Mouse (Mus musculus) lung, postnatal 0 days (tissue): ENCODE measurements around the gene Itga9. TPM values are rescaled to one million over a fixed set of nuclear protein-coding genes. Genes with fewer than 3 reads are reported as not detected.
A peak's percentile ranks its signal among the peaks of the same experiment; 100 is the strongest.

Source experiments
- ATAC-seq: fragments of 200-750 bp; cut with Nextera tagmentation; 2 replicates; pipeline ENCODE4 v1.8.0; 2017; ENCODE audit warnings: moderate library complexity
- DNase-seq: peaks from one replicate; pipeline ENCODE4 v3.0.0-alpha.2; 2016; ENCODE audit warnings: low spot score
- H3K27ac ChIP-seq: fragments of 300-500 bp; sonication (generic); 2 replicates; pipeline ENCODE4 v1.5.1; 2014; ENCODE audit warnings: antibody characterized with exemption, mild to moderate bottlenecking, low read length, mixed read lengths
- H3K27me3 ChIP-seq: fragments of 300-500 bp; sonication (generic); replicated peaks from 2 replicates; pipeline ENCODE4 v1.6.1; 2014; ENCODE audit warnings: low read length, mixed read lengths; ENCODE audit not compliant: insufficient read depth
- H3K36me3 ChIP-seq: fragments of 300-500 bp; sonication (generic); 2 replicates; pipeline ENCODE4 v1.6.1; 2014; ENCODE audit warnings: low read length, mixed read lengths; ENCODE audit not compliant: insufficient read depth
- H3K4me1 ChIP-seq: fragments of 300-500 bp; sonication (generic); 2 replicates; pipeline ENCODE4 v1.6.1; 2014; ENCODE audit warnings: antibody characterized with exemption, low read depth, low read length, mixed read lengths; ENCODE audit not compliant: insufficient read depth
- H3K4me2 ChIP-seq: fragments of 300-500 bp; sonication (generic); replicated peaks from 2 replicates; pipeline ENCODE4 v1.6.1; 2014; ENCODE audit warnings: low read depth, mild to moderate bottlenecking, low read length, moderate library complexity, mixed read lengths
- H3K4me3 ChIP-seq: fragments of 300-500 bp; sonication (generic); 2 replicates; pipeline ENCODE4 v1.5.1; 2014; ENCODE audit warnings: low read depth, low read length
- H3K9ac ChIP-seq: fragments of 300-500 bp; sonication (generic); replicated peaks from 2 replicates; pipeline ENCODE4 v1.6.1; 2014; ENCODE audit warnings: low read depth, mild to moderate bottlenecking
- H3K9me3 ChIP-seq: fragments of 300-500 bp; sonication (generic); 2 replicates; pipeline ENCODE4 v1.6.1; 2016; ENCODE audit warnings: low read length, mixed read lengths
- CTCF ChIP-seq: IDR thresholded peaks from 2 replicates; pipeline ENCODE4 v1.5.1; 2016; ENCODE audit warnings: antibody characterized with exemption, mild to moderate bottlenecking
- EP300 ChIP-seq: IDR thresholded peaks from 2 replicates; pipeline ENCODE4 v1.6.1; 2016; ENCODE audit warnings: antibody characterized with exemption, mild to moderate bottlenecking, control low read depth
- WGBS: fragments of 180-500 bp; shearing (Covaris S2); extraction: QIAGEN DNeasy Blood & Tissue Kit; methylation state at CpG from one replicate; pipeline ENCODE4 v1.1.7; 2014; 5-methylcytosine and 5-hydroxymethylcytosine counted together
- polyA plus RNA-seq: library from polyadenylated mRNA; unstranded; fragments of >200 nt; fragmentation: Nextera tagmentation; extraction: Ambion mirVana; gene quantifications from 2 replicates; pipeline ENCODE4 v1.2.1, GENCODE M21; 2015

Gene Itga9
- polyA plus RNA-seq, 1 experiment from 2014 or later, result 24.2 TPM

GRCm38 (mm10) chr9:118876902-118877301 lies 270.4 kb downstream of the Itga9 start:
- no peaks in the 10 kb centered on the region for H3K9me3 ChIP-seq
- TF ChIP-seq CTCF (no peak), EP300 (no peak)
- H3K4me1 ChIP-seq, result peaks cover 5% of the 10 kb centered on the region; the same call in 1 of the 2 replicates
- no peaks in the 10 kb centered on the region for H3K27me3 ChIP-seq
- peak overlapping the region; percentile 45; the same call in 1 of the 2 replicates for H3K27ac ChIP-seq
- 0 out of 2 replicates have a peak, but pooled peaks cover 6% of the 10 kb centered on the region for H3K36me3 ChIP-seq
- 58% methylated on average over 10 of the region's 10 CpGs for WGBS
- DNase-seq (no peak), ATAC-seq (0 out of 2 replicates have a peak, but pooled peaks have one; percentile 18)
- no peak overlapping the region for H3K4me2 ChIP-seq
- no peak overlapping the region for H3K4me3 ChIP-seq
- no peak overlapping the region for H3K9ac ChIP-seq

DNA sequence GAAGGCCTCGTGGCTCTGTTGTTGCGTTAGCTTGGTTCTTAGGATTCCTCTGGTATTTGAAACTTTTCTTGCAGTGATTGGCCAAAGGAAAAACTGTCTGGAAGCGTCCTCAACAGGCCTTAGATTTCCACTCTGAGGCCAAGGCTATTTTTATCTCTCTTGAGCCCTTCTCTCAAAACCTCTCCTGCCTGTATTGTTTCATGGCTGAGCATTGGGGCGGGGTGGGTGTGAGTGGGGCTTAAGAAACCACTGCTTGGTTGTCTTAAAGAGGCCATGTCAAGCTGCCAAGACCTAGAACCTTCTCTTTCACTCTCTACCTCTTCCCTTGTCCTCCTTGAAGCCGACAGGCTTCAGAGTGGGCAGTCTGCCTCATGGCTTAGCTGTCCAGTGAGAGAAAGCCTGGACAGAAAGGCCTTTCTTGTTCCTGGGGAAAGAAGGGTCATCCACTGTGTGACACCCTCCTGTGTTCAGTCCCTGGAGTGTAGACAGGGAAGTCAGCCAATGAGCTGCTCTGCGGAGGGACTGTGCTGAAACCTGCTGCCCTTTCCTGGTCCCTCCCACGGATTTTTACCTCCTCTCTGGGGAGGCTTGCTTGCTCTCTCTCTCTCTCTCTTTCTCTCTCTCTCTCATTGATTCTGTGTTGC lies 271.0 kb downstream of the Itga9 start:
- 0 out of 2 replicates have a peak, but pooled peaks cover 2% of the 10 kb centered on the region for H3K36me3 ChIP-seq
- H3K9me3 ChIP-seq, result no peaks in the 10 kb centered on the region
- 38% methylated on average over 7 of the region's 7 CpGs for WGBS
- DNase-seq (peak; percentile 83), ATAC-seq (peak; percentile 79)
- H3K4me2 ChIP-seq, result no peak overlapping the region
- no peak overlapping the region for H3K4me3 ChIP-seq
- no peak overlapping the region for H3K9ac ChIP-seq
- peak overlapping the region; percentile 45 for H3K27ac ChIP-seq
- no peak for TF ChIP-seq CTCF
- peak; percentile 31; the same call in 1 of the 2 replicates for TF ChIP-seq EP300
- H3K27me3 ChIP-seq, result no peaks in the 10 kb centered on the region
- H3K4me1 ChIP-seq, result peaks cover 5% of the 10 kb centered on the region; the same call in 1 of the 2 replicates

GRCm38 (mm10) chr9:118878596-118878995 lies 272.1 kb downstream of the Itga9 start:
- no peak for DNase-seq
- TF ChIP-seq CTCF (no peak), EP300 (no peak)

DNA sequence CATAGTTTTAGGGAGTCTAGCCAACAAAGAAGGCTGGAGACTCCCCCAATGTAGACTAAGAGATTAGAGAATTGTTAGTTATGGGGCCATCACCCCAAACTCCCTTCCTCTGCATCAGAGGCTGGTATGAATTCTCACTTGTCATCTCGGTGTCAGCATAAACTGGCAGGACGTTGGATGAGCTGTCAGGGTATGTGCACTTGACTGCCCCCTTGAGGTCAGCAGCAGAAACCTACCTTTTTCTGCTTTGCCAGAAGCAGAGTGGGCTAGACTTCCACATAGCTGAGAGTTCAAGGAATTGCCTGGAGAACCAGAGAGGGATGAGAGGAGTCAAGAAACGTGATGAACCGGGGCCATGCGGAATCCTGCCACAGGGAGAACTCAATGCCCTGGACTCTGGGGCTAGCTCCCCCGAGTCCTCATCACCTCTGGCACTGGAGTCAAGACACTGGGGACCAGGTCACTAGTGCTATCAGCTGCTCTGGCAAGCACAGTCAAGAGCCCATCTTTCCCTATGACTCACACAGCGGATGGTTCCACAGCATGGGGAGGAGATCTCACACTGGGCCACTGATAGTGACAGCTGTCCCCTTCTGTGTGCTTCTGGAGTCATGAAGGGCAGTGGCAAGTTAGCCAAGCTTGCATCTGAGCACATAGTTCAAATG lies 274.9 kb downstream of the Itga9 start:
- no peaks in the 10 kb centered on the region for H3K9me3 ChIP-seq

More at GRCm38 (mm10) chr9:118878596-118878995, 272.1 kb downstream of the Itga9 start:
- no peak for ATAC-seq
- peaks cover 5% of the 10 kb centered on the region; the same call in 1 of the 2 replicates for H3K4me1 ChIP-seq
- no peaks in the 10 kb centered on the region for H3K27me3 ChIP-seq
- H3K4me3 ChIP-seq, result no peak overlapping the region
- no peaks in the 10 kb centered on the region for H3K36me3 ChIP-seq
- 89% methylated on average over 11 of the region's 11 CpGs for WGBS
- no peak overlapping the region for H3K27ac ChIP-seq
- H3K4me2 ChIP-seq, result no peak overlapping the region
- H3K9ac ChIP-seq, result no peak overlapping the region
- H3K9me3 ChIP-seq, result no peaks in the 10 kb centered on the region

DNA sequence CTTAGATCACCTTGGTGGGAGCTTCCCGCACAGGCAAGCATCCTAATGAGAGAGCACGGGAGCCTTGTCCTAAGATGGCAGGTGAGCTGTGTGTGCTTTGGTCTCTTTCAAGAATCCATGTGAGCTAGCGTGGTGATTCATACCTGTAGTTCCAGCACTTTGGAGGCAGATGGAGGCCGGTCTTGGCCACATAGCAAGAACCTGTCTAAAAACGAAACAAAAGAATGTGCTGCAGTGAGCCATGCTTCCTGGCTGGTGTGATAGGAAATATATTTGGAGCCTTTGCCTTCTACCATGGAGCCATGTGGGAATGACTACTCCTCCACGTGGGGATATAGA lies 275.4 kb downstream of the Itga9 start:
- H3K27me3 ChIP-seq, result no peaks in the 10 kb centered on the region
- H3K9ac ChIP-seq, result no peak overlapping the region
- no peak for TF ChIP-seq EP300
- no peak for TF ChIP-seq CTCF
- H3K4me2 ChIP-seq, result no peak overlapping the region
- no peak overlapping the region for H3K27ac ChIP-seq
- peaks cover 5% of the 10 kb centered on the region; the same call in 1 of the 2 replicates for H3K4me1 ChIP-seq
- 83% methylated on average over 6 of the region's 6 CpGs for WGBS
- H3K36me3 ChIP-seq, result no peaks in the 10 kb centered on the region
- no peak for DNase-seq
- no peak for ATAC-seq
- H3K9me3 ChIP-seq, result no peaks in the 10 kb centered on the region
- no peak overlapping the region for H3K4me3 ChIP-seq

More for the DNA sequence above, 274.9 kb downstream of the Itga9 start:
- ATAC-seq (no peak), DNase-seq (peak; percentile 43)
- no peak overlapping the region for H3K4me2 ChIP-seq
- no peaks in the 10 kb centered on the region for H3K36me3 ChIP-seq
- no peak overlapping the region for H3K4me3 ChIP-seq
- H3K27ac ChIP-seq, result no peak overlapping the region
- H3K27me3 ChIP-seq, result no peaks in the 10 kb centered on the region
- no peak overlapping the region for H3K9ac ChIP-seq
- peaks cover 5% of the 10 kb centered on the region; the same call in 1 of the 2 replicates for H3K4me1 ChIP-seq
- WGBS, result 73% methylated on average over 7 of the region's 7 CpGs
- TF ChIP-seq EP300 (no peak), CTCF (peak; percentile 73)

DNA sequence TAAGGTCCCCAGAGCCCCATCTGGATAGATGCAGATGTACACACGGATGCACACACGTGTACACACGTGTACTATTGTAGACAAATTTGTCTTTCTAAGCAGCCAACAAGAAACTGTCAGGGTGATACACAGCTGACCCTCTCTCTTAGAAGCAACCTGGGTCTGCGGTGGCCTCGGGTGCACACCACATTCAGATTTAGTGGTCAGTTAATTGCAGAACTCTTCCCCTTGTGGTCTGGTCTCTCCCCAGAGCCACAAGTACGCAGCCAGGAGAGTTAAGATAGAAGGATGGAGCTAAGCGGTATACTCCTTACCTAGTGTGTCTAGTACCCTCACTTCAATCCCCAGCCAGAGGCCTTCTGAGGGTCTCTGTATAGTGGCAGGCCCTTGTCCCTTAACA lies 276.7 kb downstream of the Itga9 start:
- 93% methylated on average over 7 of the region's 7 CpGs for WGBS
- no peaks in the 10 kb centered on the region for H3K9me3 ChIP-seq
- no peak overlapping the region for H3K9ac ChIP-seq
- H3K27me3 ChIP-seq, result no peaks in the 10 kb centered on the region
- no peak overlapping the region for H3K27ac ChIP-seq
- H3K4me2 ChIP-seq, result no peak overlapping the region
- DNase-seq (no peak), ATAC-seq (no peak)
- H3K36me3 ChIP-seq, result no peaks in the 10 kb centered on the region
- H3K4me1 ChIP-seq, result no peaks in the 10 kb centered on the region
- TF ChIP-seq CTCF (no peak), EP300 (no peak)
- H3K4me3 ChIP-seq, result no peak overlapping the region
